In the genomic region with DNA sequence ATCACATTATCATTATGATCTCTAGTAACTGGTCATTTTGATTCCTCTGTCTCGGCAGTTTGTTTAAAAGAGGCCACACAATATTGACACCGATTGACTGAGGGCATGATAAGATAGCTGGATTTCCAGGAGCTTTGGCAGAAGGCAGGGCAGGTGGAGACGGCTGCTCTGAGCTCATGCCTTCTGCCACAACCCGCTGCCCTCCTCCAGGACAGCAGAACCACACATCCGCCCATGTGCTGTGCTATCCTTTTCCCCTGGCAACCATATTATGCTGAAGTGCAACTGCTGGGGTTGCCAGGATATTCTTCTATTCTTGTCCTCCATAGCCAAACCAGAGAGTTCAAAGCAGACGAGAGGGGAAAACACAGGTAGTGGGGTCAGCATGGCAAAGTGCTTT, we compare ENCODE assay signal across 25 mouse cellular contexts. TPM values are rescaled to one million over a fixed set of nuclear protein-coding genes. Genes with fewer than 3 reads are reported as not detected.
DNase-seq lines count a peak whose midpoint lies in the region; ATAC-seq lines count a peak whose summit lies in the region.
"Had no signal": no experiment of that assay in that cellular context is flagged by ENCODE, and none has a peak within 500 bp of the region (broad histone marks: within the 10 kb centered on the region; RNA-seq: fewer than 3 reads in every experiment).

No protein-coding gene starts in this region.

- DNase-seq in brain, adult 2 months (ENCODE audit: low read depth, low spot score): peak; percentile 81
- peak; percentile 38 for DNase-seq in cerebellum, adult 8-10 months
- DNase-seq in cerebellum, postnatal 25 days: peak; percentile 60 to 70
- DNase-seq in testis, postnatal 14 days (ENCODE audit: low spot score): no peak
- no peak for DNase-seq in gastrocnemius, postnatal 14 days
- DNase-seq in thymus, postnatal 36 days: no peak
- DNase-seq: adrenal gland, adult 2 months; adrenal gland, postnatal 36 days; gastrocnemius, adult 2 months; heart, postnatal 10 days; kidney, adult 18-20 months; kidney, postnatal 4 days; layer of hippocampus, postnatal 36 days; liver; lung, adult 2 months; lung, postnatal 10 days; midbrain, embryonic 14.5 days; thymus, postnatal 14 days had no signal

- intact Hi-C loops in gastrocnemius, postnatal 14 days (cut with DNase I; ENCODE audit: low total_unique reads): no loop called here

- ATAC-seq in cerebellum, adult (ENCODE audit: insufficient number of reproducible peaks, low FRiP score, low TSS enrichment): peak; percentile 90
- ATAC-seq: activated CD4-positive, CD25-positive, alpha-beta regulatory T cell, adult 4 months; forebrain, embryonic 14.5 days had no signal

RNA-seq across cellular contexts. Expression of gene Rgs17, which starts 21.5 kb away (rescaled TPM):
- total RNA-seq in gastrocnemius, postnatal 14 days (2021): under 1 TPM; 0.08 to 0.24 TPM
- total RNA-seq: CH12.LX; hematopoietic stem cell, adult 5-6 weeks; megakaryocyte-erythroid progenitor cell, adult 5-6 weeks; neutrophil, adult 5-6 weeks had no signal

Comparison
In these comparisons a context has a peak if more than half of its experiments do, and no peak if none do; other contexts are left out.
1. DNase-seq: peak in brain, adult 2 months (single experiment), cerebellum, adult 8-10 months (single experiment) and cerebellum, postnatal 25 days (2 of 2); none in testis, postnatal 14 days (single experiment), gastrocnemius, postnatal 14 days (single experiment) and thymus, postnatal 36 days (0 of 2).